Mouse (Mus musculus): ENCODE results near the gene Mybpc3. TPM values are rescaled to one million over a fixed set of nuclear protein-coding genes. Genes with fewer than 3 reads are reported as not detected.
A peak's percentile ranks its signal among the peaks of the same experiment; 100 is the strongest.
"Not testable (repeated sequence)": the region's sequence is repeated elsewhere in the genome, so short reads cannot be mapped to it uniquely, and the experiment has no call there.

The Mybpc3 gene
- total RNA-seq, 2 experiments from 2014 or later = not detected

DNA sequence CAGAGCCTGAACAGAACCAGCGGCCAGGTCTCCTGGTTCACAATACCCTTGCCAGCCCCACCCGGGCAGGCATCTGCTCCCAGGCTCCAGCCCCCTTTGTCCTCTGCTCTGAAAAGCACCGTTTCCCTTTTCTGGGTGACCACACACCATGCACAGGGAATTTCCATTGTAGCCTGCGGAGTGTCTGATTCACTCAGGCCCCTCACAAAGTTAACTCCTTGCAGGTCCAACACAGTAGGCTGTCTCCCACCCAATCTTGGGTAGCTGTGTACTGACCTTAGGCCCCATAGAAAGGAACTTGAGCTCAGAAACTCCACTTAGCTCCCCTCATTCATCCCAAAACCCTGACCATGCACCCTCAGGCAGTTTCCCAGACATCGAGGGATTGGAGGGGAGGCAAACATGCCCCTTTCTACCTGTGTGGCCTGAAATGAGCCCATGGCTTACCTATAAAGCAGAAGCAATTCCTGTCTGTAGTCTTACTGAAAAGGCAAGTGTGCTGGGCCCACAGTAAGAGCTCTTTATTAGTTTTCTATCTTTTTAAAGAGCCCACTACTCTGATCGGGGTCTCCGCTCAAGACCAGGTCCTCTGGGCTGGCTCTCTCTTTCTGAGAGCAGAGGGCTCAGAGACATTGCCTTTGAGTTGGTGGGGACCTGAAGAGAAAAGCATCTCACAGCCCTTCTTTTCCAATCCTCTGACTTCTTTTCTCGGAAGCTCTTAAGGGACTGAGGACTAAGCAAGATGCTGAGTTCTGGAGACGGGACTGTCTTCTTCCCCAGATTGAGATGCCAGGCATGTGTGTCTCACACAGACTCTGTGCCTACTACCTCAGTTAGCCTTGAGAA is 31.3 kb upstream of the Mybpc3 start:
- no peak for ATAC-seq (replicated peaks; ENCODE audit: low FRiP score, poor library complexity, severe bottlenecking)

- ATAC-seq (replicated peaks; ENCODE audit: low FRiP score, poor library complexity, severe bottlenecking) = no peak
Observed at GRCm38 (mm10) chr2:91087453-91087852, 30.5 kb upstream of the Mybpc3 start.

GRCm38 (mm10) chr2:91088987-91089386 is 29.0 kb upstream of the Mybpc3 start:
- ATAC-seq (replicated peaks; ENCODE audit: low FRiP score, poor library complexity, severe bottlenecking) = no peak

DNA sequence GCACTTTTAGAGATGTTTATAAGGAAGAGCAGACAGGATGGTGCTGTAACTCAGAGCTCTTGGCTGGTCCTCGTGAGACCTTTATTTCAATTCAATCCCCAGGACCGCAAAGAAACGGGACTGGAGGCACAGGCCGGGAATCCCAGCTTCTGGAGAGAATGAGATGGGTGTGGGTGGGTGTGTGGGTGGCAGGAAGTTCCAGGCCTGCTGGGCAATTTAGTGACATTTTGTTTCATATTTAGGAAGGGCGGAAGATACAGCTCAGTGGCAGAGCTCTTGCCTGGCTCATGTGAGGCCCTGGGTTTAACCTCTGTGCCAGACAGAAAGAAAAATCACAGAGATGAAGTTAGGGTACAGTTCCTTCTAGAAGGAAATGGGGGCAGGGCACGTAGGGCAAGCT is 27.7 kb upstream of the Mybpc3 start:
- ATAC-seq (replicated peaks; ENCODE audit: low FRiP score, poor library complexity, severe bottlenecking) = no peak

DNA sequence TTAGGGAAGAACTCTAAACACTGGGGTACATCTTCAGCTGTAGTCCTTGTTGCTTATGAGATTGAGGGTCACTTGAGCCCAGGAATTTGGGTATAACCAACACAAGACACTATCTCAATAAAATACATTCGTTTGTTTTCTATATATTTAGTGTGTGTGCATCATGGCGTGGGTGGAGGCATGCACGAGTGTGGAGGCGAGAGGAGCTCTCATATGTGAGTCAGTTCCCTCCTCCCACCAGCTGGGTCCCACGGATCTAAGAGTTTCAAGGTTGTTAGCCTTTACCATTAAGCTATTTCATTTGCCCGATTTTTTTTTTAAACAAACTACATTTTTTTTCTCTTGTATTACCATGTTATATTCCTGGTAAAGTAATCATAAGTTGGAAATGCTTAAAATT is 27.1 kb upstream of the Mybpc3 start:
- ATAC-seq (replicated peaks; ENCODE audit: low FRiP score, poor library complexity, severe bottlenecking) = no peak

GRCm38 (mm10) chr2:91096524-91096923 is 21.4 kb upstream of the Mybpc3 start:
- no peak for ATAC-seq (replicated peaks; ENCODE audit: low FRiP score, poor library complexity, severe bottlenecking)

DNA sequence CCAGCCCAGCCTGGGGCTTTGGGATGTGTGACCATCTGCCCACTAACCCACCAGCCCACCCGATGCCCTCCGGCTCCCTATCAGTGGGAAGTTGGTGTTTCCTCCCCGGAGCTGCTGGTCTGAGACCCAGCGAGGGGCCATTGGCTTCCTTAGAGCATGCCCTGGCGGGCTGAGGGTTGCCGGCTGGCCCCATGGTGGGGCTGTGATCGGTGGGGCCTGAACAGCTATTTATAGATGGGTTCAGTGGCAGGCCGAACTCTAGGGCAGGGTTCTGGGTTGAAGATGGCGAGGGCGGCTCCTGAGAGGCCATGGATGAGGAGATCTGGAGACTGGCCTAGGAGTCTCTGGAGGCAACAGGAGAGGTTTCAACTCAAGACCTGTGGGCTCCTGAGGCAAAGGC is 20.9 kb upstream of the Mybpc3 start:
- ATAC-seq (replicated peaks; ENCODE audit: low FRiP score, poor library complexity, severe bottlenecking) = no peak

- no peak for ATAC-seq (replicated peaks; ENCODE audit: low FRiP score, poor library complexity, severe bottlenecking)
Observed at GRCm38 (mm10) chr2:91098156-91098555, 19.8 kb upstream of the Mybpc3 start.

DNA sequence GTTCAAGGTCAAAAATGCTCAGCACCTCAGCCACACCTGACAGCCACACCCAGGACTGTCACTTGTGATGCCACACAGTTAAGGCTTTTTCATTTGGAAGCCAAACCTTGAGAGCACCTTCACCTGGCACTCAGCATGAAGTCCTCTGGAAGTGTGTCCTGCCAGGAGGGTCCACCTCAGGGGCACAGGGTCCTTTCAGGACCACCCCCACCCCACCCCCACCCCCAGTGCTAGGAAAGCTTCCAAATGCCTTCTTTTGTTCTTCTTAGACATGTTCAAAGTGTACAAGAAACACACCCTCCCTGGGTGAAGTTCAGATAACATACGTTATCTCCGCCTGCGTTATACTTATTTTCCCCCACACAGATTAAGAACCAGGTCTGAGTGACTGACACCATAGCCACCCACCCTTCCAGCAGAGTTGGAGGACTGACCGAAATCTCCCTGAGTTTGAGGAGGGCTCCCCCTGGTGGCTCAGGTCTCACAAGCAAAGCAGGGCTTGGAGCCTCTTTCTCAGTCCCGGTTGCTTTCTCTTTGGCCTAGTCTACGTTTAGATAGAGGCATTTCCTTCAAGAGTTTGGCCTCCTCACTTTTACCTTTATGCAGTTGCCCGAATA is 16.7 kb upstream of the Mybpc3 start:
- peak; percentile 89 for ATAC-seq (replicated peaks; ENCODE audit: low FRiP score, poor library complexity, severe bottlenecking)

DNA sequence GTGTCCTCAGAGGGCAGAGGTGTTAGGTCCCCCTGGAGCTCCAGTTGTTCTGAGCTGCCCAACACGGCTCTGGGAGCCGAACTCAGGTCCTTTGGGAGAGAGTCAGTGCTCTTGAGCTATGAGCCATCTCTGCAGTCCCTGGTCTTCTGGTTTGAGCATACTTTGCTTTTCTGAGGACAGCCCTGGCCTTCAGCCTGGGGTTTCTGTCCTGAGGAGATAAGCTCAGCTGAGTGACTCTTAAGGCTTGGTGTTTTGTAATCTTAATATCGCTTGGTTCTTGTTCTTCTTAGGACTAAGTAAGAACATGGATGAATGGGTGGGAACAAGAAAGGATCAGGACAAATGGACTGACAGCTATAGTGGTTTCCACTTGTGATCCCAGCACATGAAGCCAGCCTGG is 9.8 kb upstream of the Mybpc3 start:
- no peak for ATAC-seq (replicated peaks; ENCODE audit: low FRiP score, poor library complexity, severe bottlenecking)

DNA sequence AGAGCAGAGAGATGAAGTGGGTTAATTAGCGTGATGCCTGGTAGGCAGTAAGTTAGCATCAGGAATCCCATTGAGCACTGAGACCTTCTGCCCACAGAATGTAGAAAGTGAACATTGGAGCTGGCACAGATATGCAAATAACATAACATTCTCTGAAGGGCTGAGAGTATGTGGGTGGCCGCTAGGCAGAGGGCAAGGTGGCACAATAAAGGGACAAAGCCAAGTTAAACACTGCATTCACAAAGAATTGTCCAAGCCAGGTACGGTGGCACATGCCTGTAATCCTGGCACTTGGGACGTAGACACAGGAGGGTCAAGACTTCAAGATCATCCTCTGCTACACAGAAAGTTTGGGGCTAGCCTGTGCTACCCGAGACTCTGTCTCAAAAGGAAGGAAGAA is 8.7 kb upstream of the Mybpc3 start:
- no peak for ATAC-seq (replicated peaks; ENCODE audit: low FRiP score, poor library complexity, severe bottlenecking)

DNA sequence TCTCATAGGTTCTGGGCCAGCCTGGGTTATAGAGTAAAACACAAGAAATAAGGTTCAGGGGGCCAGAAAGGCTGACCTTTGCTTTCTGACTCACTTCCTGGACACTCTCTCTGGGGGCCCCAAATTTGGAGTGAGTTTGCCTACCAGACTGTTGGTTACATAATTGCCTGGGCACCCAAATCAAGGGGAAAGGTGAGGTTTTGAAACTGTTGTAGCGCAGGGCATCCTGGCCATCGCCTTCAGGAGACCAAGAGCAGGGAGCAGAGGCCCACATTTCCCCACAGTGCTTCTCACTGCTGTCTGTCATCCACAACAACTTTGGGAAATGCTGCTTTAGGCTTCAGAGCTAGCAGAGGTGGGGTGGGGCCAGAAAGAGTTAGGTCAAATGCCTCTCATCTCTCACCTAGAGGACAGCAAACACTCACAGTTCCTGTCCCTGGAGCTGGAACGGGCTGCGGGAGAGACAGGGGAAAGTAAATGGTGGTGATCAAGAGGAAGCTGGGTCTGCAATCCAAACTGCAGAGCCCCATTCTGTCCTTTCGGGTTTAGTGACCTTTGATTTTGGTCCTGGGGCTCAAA is 8.0 kb upstream of the Mybpc3 start:
- no peak for ATAC-seq (replicated peaks; ENCODE audit: low FRiP score, poor library complexity, severe bottlenecking)

DNA sequence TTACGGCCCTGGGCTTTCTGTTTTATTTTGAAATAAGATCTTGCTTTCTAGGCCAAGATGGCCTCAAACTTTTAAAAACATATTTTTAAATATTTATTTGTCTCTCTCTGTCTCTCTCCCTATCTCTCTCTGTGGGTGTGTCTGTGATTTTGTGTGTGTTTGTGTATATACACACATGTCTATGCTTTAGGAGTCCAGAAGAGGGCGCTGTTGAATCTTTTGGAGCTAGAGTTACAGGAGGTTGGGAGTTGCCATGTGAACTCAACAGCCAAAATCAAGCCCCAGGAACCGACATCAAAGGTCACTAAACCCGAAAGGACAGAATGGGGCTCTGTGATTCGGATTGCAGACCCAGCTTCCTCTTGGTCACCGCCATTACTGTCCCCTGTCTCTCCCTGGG is 7.5 kb upstream of the Mybpc3 start:
- ATAC-seq (replicated peaks; ENCODE audit: low FRiP score, poor library complexity, severe bottlenecking) = no peak

- ATAC-seq (replicated peaks; ENCODE audit: low FRiP score, poor library complexity, severe bottlenecking) = not testable (repeated sequence)
Observed at GRCm38 (mm10) chr2:91111832-91112231, 6.1 kb upstream of the Mybpc3 start.

GRCm38 (mm10) chr2:91112491-91112890 is 5.5 kb upstream of the Mybpc3 start:
- ATAC-seq (replicated peaks; ENCODE audit: low FRiP score, poor library complexity, severe bottlenecking) = no peak

GRCm38 (mm10) chr2:91113334-91113733 is 4.6 kb upstream of the Mybpc3 start:
- ATAC-seq (replicated peaks; ENCODE audit: low FRiP score, poor library complexity, severe bottlenecking) = no peak

- ATAC-seq (replicated peaks; ENCODE audit: low FRiP score, poor library complexity, severe bottlenecking) = no peak
Observed at GRCm38 (mm10) chr2:91113852-91114251, 4.1 kb upstream of the Mybpc3 start.

DNA sequence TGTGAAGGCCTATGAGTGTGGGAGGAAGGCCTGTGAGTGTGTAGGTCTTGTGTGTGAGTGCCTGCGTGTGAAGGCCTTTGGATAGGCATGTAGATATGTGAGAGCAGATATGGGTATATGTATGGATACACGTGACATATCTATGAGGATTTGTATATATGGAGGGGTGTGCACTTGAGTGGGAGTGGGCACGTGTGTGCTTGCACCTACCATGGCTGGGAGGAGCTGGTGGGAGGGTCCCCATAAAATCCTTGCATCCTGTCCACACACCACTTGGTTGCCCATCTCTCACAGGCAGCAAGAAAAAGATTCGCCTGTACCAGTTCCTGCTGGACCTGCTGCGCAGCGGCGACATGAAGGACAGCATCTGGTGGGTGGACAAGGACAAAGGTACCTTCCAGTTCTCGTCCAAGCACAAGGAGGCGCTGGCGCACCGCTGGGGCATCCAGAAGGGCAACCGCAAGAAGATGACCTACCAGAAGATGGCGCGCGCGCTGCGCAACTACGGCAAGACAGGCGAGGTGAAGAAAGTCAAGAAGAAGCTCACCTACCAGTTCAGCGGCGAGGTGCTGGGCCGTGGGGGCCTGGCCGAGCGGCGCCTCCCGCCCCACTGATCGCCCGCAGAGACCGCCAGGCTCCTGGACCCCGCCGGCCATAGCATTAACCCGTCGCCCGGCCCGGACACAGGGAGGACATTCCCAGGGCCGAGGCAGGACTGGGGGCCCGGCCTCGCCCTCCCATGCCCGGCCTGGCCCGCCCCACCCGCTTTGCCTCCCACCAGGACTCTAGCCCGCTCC is 3.0 kb upstream of the Mybpc3 start:
- no peak for ATAC-seq (replicated peaks; ENCODE audit: low FRiP score, poor library complexity, severe bottlenecking)

- ATAC-seq (replicated peaks; ENCODE audit: low FRiP score, poor library complexity, severe bottlenecking) = no peak
Observed at GRCm38 (mm10) chr2:91115578-91115970, 2.4 kb upstream of the Mybpc3 start.

DNA sequence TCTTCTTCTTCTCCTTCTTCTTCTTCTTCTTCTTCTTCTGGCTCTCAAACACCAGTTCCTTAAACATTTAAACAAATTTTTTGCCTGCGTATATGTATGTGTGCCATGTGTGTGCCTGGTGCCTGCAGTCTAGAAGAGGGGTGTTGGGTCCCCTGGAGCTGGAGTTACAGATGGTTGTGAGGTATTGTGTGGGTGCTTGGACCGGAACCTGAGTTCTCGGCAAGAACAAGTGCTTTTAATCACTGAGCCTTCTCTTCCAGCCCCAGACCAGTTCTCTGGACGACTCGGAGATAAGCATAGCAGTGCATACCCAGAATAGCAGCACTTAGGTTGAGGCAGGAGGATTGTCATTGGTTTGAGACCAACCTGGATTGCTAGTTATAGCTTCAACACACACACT is 1.1 kb upstream of the Mybpc3 start:
- no peak for ATAC-seq (replicated peaks; ENCODE audit: low FRiP score, poor library complexity, severe bottlenecking)

Measured in erythroblast, adult 5-6 weeks (primary cell).